Mouse (Mus musculus) midbrain, embryonic 16.5 days (tissue): ENCODE data around the gene Parva. TPM values are rescaled to one million over a fixed set of nuclear protein-coding genes. Genes with fewer than 3 reads are reported as not detected.

ENCODE experiments used
- ATAC-seq: fragments of 200-750 bp; cut with Nextera tagmentation; 2 replicates; pipeline ENCODE4 v1.8.0; 2017; ENCODE audit warnings: moderate TSS enrichment
- H3K27ac ChIP-seq: fragments of 300-500 bp; sonication (generic); 2 replicates; pipeline ENCODE4 v1.5.1; 2014; ENCODE audit warnings: mild to moderate bottlenecking, low read length, mixed read lengths
- H3K27me3 ChIP-seq: fragments of 300-500 bp; sonication (generic); 2 replicates; pipeline ENCODE4 v1.6.1; 2014; ENCODE audit warnings: low read depth, low read length, mixed read lengths; ENCODE audit not compliant: control insufficient read depth, insufficient read depth
- H3K36me3 ChIP-seq: fragments of 300-500 bp; sonication (generic); 2 replicates; pipeline ENCODE4 v1.6.1; 2014; ENCODE audit warnings: mild to moderate bottlenecking, low read length, moderate library complexity, mixed read lengths; ENCODE audit not compliant: control insufficient read depth, insufficient read depth
- H3K4me1 ChIP-seq: fragments of 300-500 bp; sonication (generic); 2 replicates; pipeline ENCODE4 v1.6.1; 2014; ENCODE audit warnings: mild to moderate bottlenecking, low read length, mixed read lengths; ENCODE audit not compliant: control insufficient read depth, insufficient read depth
- H3K4me2 ChIP-seq: fragments of 300-500 bp; sonication (generic); 2 replicates; pipeline ENCODE4 v1.6.1; 2014; ENCODE audit warnings: mild to moderate bottlenecking, low read length, mixed read lengths
- H3K4me3 ChIP-seq: fragments of 300-500 bp; sonication (generic); 2 replicates; pipeline ENCODE4 v1.5.1; 2014; ENCODE audit warnings: low read depth, mild to moderate bottlenecking, low read length, moderate library complexity, mixed read lengths
- H3K9ac ChIP-seq: fragments of 300-500 bp; sonication (generic); 2 replicates; pipeline ENCODE4 v1.6.1; 2014; ENCODE audit warnings: low read depth, low read length, mixed read lengths
- H3K9me3 ChIP-seq: fragments of 300-500 bp; sonication (generic); replicated peaks from 2 replicates; pipeline ENCODE4 v1.6.1; 2014; ENCODE audit warnings: mild to moderate bottlenecking, low read length, mixed read lengths; ENCODE audit not compliant: control insufficient read depth, poor library complexity, severe bottlenecking
- WGBS: fragments of 180-500 bp; shearing (Covaris S2); extraction: QIAGEN DNeasy Blood & Tissue Kit; methylation state at CpG from one replicate; pipeline ENCODE4 v1.1.7; 2014; 5-methylcytosine and 5-hydroxymethylcytosine counted together
- polyA plus RNA-seq: library from polyadenylated mRNA; unstranded; fragments of >200 nt; fragmentation: Nextera tagmentation; extraction: Ambion mirVana; gene quantifications from 2 replicates; pipeline ENCODE4 v1.2.1, GENCODE M21; 2015

The Parva gene
- polyA plus RNA-seq, 1 experiment from 2014 or later, result 24.9 TPM

DNA sequence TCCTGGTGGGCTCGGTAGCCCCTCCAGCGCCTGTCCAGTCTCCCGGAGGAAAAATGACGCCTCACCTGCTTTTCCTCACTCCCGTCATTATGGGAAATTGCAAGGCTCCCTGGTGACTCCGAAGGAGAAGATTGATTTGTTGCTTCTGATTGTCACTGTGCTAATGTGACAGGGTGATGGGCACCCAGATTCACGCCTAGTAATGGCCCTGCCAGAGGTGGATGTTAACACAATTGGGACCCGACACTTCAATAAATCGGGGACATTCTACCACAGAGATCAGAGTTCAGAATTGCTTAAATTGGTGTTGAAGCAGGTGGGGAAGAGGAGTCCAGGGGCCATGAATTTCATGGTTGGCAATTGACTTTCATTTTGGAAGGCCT is 17.7 kb downstream of the Parva start:
- peak; percentile 41; the same call in 1 of the 2 replicates for ATAC-seq
- Histone ChIP-seq H3K4me1 (peaks cover 12% of the 10 kb centered on the region), H3K4me2 (no peak overlapping the region), H3K36me3 (no peaks in the 10 kb centered on the region), H3K9me3 (no peaks in the 10 kb centered on the region), H3K9ac (peak overlapping the region; percentile 16; the same call in 1 of the 2 replicates), H3K4me3 (no peak overlapping the region), H3K27me3 (no peaks in the 10 kb centered on the region), H3K27ac (peak overlapping the region; percentile 59)
- WGBS, result 23% methylated on average over 9 of the region's 9 CpGs

DNA sequence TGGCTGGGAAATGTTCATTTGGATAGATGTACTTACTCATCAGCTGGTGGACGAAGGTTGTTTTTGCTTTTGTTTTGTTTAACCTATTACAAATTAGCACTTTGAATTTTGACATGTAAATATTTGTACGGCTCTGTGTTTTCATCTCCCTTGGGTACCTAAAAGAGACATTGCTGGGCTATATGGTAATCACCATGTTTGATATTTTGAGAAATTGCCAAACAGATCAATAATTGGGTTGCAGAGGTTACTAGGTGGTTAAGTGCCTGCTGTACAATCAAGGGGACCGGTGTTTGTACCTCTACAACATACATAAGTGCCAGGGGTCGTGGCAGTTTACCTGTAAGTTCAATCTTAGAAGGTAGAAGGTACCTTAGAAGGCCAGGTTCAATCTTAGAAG is 19.2 kb downstream of the Parva start:
- WGBS, result 86% methylated on average over 4 of the region's 4 CpGs
- Histone ChIP-seq H3K9ac (no peak overlapping the region), H3K27me3 (no peaks in the 10 kb centered on the region), H3K27ac (no peak overlapping the region), H3K4me1 (peaks cover 12% of the 10 kb centered on the region), H3K36me3 (no peaks in the 10 kb centered on the region), H3K9me3 (no peaks in the 10 kb centered on the region), H3K4me2 (no peak overlapping the region), H3K4me3 (no peak overlapping the region)
- no peak for ATAC-seq

DNA sequence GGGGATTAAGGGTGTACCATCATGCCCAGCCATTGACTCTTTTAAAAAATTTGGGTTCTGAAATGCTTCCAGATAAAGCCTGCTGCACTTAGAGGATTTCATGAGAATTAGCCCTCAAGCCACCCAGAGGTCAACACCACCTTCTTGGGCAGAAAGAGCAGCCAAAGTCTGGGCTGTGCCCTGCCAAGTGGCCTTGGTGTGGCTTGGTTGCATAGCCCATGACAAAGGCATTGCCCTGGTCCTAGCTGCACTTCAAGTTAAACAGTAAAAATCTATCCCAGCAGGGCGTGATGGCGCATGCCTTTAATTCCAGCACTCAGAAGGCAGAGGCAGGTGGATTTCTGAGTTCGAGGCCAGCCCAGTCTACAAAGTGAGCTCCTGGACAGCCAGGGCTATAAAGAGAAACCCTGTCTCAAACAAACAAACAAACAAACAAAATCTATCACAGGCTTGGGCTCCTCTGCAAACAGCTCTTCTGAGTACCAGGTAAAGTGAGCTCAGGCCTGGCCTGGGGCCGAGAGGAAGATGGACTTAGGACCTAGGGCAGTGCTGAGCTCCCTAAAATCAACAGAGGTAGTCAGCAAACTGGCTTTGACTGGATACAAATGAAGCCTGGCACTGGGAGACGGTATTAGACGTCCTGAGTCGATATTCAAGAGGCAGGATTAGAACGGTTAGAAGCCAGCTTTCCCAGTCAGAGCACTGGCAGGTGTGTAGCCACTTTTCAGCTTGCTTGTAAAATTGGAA is 22.8 kb downstream of the Parva start:
- no peak overlapping the region for H3K27ac ChIP-seq
- H3K9ac ChIP-seq, result no peak overlapping the region
- H3K9me3 ChIP-seq, result no peaks in the 10 kb centered on the region
- WGBS, result 75% methylated on average over 8 of the region's 8 CpGs
- no peak for ATAC-seq
- H3K4me1 ChIP-seq, result peaks cover 3% of the 10 kb centered on the region; the same call in 1 of the 2 replicates
- H3K36me3 ChIP-seq, result no peaks in the 10 kb centered on the region
- H3K27me3 ChIP-seq, result no peaks in the 10 kb centered on the region
- H3K4me3 ChIP-seq, result no peak overlapping the region
- no peak overlapping the region for H3K4me2 ChIP-seq

DNA sequence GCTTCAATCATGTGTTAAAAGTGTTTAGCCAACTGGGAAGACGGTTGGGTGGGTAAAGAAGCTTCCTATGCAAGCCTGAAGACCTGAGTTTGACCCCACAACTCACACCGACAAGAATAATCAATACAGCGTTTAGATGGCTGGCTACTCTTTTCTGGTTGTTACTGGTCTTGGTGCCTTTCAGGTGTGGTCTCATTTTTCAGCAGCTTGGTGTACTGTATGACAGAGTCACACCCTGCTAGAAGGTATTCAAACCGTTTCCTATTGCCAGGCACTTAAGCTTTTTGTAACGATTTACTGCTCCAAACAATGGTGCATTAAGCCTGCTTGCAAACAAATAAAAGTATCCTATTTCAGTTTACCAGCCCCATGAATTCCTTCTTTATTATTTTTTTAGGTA is 25.2 kb downstream of the Parva start:
- H3K27ac ChIP-seq, result no peak overlapping the region
- H3K4me2 ChIP-seq, result no peak overlapping the region
- ATAC-seq, result no peak
- no peaks in the 10 kb centered on the region for H3K36me3 ChIP-seq
- H3K4me1 ChIP-seq, result peaks cover 3% of the 10 kb centered on the region; the same call in 1 of the 2 replicates
- no peak overlapping the region for H3K9ac ChIP-seq
- no peaks in the 10 kb centered on the region for H3K27me3 ChIP-seq
- H3K9me3 ChIP-seq, result no peaks in the 10 kb centered on the region
- 66% methylated on average over 5 of the region's 5 CpGs for WGBS
- no peak overlapping the region for H3K4me3 ChIP-seq

DNA sequence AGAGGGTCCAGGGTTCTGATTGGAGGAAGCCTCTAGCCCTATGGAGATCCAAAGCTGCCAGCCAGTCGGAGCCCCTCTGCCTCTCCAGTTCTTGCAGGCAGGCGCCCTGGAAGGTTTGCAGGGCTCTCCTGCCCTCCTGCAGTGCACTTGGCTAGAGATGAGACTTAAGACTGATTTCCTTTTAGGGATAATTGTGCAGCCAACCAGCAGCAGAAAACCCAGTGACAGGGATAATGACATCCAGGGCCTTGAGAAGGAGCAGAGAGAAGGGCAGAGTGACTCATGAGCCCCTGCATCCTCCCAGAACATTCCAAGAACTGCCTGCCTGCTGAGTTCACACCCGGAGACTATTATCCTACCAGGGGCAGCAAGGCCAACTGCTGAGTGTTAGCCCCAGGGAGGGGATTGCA is 26.5 kb downstream of the Parva start:
- Histone ChIP-seq H3K9ac (no peak overlapping the region), H3K4me1 (peaks cover 3% of the 10 kb centered on the region; the same call in 1 of the 2 replicates), H3K27ac (no peak overlapping the region), H3K9me3 (no peaks in the 10 kb centered on the region), H3K4me2 (no peak overlapping the region), H3K4me3 (no peak overlapping the region), H3K36me3 (no peaks in the 10 kb centered on the region), H3K27me3 (no peaks in the 10 kb centered on the region)
- 16% methylated on average over 3 of the region's 3 CpGs for WGBS
- ATAC-seq, result no peak

DNA sequence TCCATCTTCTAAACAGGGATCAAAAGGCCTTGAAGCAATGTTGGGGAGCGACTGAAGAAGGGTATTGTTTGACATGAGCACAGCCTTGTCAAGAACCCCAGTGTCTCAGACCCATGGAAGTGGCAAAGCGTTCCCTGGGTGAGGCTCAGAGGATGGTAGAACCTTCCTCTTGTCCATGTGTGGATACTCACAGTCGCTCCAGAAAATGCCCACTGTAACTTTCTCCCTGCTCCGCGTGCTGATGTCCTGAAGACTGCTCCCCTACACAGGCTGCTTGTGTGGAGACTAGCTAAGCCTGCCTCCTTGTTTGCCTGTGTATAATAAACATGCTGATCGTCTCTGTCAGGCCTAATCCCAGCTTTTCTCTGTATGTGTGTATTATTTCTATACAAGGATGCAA is 27.1 kb downstream of the Parva start:
- no peaks in the 10 kb centered on the region for H3K36me3 ChIP-seq
- no peak overlapping the region for H3K9ac ChIP-seq
- peaks cover 3% of the 10 kb centered on the region; the same call in 1 of the 2 replicates for H3K4me1 ChIP-seq
- no peak for ATAC-seq
- WGBS, result 51% methylated on average over 6 of the region's 6 CpGs
- no peak overlapping the region for H3K4me3 ChIP-seq
- no peak overlapping the region for H3K4me2 ChIP-seq
- no peak overlapping the region for H3K27ac ChIP-seq
- no peaks in the 10 kb centered on the region for H3K9me3 ChIP-seq
- no peaks in the 10 kb centered on the region for H3K27me3 ChIP-seq

DNA sequence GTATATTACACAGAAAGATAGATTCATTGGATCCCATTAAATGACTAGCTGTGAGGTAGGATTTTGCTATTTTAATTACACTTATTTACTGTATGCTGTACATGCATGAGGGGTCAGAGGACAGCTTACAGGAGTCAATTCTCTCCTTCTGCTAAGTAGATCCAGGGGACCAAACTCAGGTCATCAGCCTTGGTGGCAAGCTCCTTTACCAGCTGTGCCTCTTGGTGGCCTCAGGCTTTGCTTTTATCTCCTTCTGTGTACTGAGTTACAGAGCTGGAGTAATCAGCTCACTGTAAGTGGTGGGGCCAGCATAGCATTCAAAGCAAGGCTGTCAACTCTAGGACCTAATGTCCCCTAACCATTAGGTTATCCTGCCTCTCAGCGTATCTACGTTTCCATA is 27.6 kb downstream of the Parva start:
- Histone ChIP-seq H3K9me3 (no peaks in the 10 kb centered on the region), H3K36me3 (no peaks in the 10 kb centered on the region), H3K4me2 (no peak overlapping the region), H3K9ac (no peak overlapping the region), H3K4me3 (no peak overlapping the region), H3K27ac (no peak overlapping the region), H3K27me3 (no peaks in the 10 kb centered on the region), H3K4me1 (peaks cover 3% of the 10 kb centered on the region; the same call in 1 of the 2 replicates)
- ATAC-seq, result no peak
- 74% methylated on average over 2 of the region's 2 CpGs for WGBS

DNA sequence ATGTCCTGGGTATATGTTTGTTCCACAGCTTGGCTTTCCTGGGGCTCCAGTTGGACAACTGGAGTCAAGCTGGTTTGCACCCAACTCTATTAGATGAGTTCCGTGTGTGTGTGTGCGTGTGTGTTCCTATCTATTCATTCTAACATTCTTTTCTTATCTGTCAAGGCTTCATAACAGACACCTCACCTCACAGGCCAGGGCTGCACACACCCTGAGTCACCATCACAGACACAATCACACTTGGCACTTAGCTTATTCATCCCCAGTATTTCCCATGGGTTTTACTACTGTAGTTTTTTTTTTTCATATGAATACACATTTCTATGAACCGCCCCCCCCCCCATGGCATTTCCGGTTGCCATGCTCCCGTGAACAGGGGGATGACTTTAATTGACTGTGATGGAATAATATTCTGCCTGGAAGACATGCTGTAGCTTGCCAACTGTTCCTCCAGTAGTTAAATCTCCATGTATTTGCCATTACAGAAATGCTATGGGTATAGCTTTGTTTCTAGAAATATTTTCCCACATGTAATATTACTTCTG is 28.3 kb downstream of the Parva start:
- H3K9me3 ChIP-seq, result no peaks in the 10 kb centered on the region
- no peaks in the 10 kb centered on the region for H3K27me3 ChIP-seq
- no peak overlapping the region for H3K4me3 ChIP-seq
- peaks cover 3% of the 10 kb centered on the region; the same call in 1 of the 2 replicates for H3K4me1 ChIP-seq
- 79% methylated on average over 5 of the region's 5 CpGs for WGBS
- no peak for ATAC-seq
- no peak overlapping the region for H3K4me2 ChIP-seq
- H3K9ac ChIP-seq, result no peak overlapping the region
- H3K27ac ChIP-seq, result no peak overlapping the region
- H3K36me3 ChIP-seq, result no peaks in the 10 kb centered on the region

DNA sequence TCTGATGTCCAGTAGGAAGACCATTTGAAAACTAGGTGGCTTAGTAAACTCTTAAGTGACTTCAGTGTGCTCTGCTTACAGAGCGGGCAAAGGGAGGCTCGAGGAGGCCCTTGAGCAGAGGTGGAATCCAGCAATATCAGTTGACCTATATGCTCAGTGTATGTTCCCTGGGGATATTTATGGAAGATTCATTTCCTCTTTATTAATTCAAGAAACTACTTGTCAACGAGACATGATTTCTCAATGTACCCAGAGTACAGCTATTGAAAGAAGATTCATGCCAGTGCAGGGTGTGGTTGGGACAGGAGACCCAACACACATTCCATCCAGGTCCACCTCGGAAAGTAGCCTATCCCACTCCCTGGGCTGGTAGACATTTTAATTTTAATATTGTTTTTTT is 30.1 kb downstream of the Parva start:
- 95% methylated on average over 4 of the region's 4 CpGs for WGBS
- Histone ChIP-seq H3K27me3 (no peaks in the 10 kb centered on the region), H3K36me3 (no peaks in the 10 kb centered on the region), H3K9me3 (no peaks in the 10 kb centered on the region), H3K4me1 (peaks cover 3% of the 10 kb centered on the region; the same call in 1 of the 2 replicates), H3K4me2 (no peak overlapping the region), H3K9ac (no peak overlapping the region), H3K4me3 (no peak overlapping the region), H3K27ac (no peak overlapping the region)
- no peak for ATAC-seq
